Mouse (Mus musculus) midbrain, embryonic 11.5 days (tissue): ENCODE results near the gene Morn4. TPM values are rescaled to one million over a fixed set of nuclear protein-coding genes. Genes with fewer than 3 reads are reported as not detected.
A peak's percentile ranks its signal among the peaks of the same experiment; 100 is the strongest.
"Not testable (repeated sequence)": the region's sequence is repeated elsewhere in the genome, so short reads cannot be mapped to it uniquely, and the experiment has no call there.

Source experiments
- ATAC-seq: fragments of 200-750 bp; cut with Nextera tagmentation; 2 replicates; pipeline ENCODE4 v1.8.0; 2017; ENCODE audit warnings: moderate TSS enrichment, moderate library complexity; ENCODE audit not compliant: low FRiP score
- DNase-seq: peaks from one replicate; pipeline ENCODE4 v3.0.0; 2015; ENCODE audit warnings: low spot score; ENCODE audit errors: missing footprints
- H3K27ac ChIP-seq: fragments of 300-500 bp; sonication (generic); 2 replicates; pipeline ENCODE4 v1.5.1; 2014; ENCODE audit warnings: low read depth, low read length
- H3K27me3 ChIP-seq: fragments of 300-500 bp; sonication (generic); 2 replicates; pipeline ENCODE4 v1.6.1; 2014; ENCODE audit warnings: mild to moderate bottlenecking, low read length, moderate library complexity, mixed read lengths; ENCODE audit not compliant: control insufficient read depth, insufficient read depth
- H3K36me3 ChIP-seq: fragments of 300-500 bp; sonication (generic); 2 replicates; pipeline ENCODE4 v1.6.1; 2014; ENCODE audit warnings: mild to moderate bottlenecking, low read length, moderate library complexity, mixed read lengths; ENCODE audit not compliant: control insufficient read depth, insufficient read depth
- H3K4me1 ChIP-seq: fragments of 300-500 bp; sonication (generic); 2 replicates; pipeline ENCODE4 v1.6.1; 2014; ENCODE audit warnings: low read length; ENCODE audit not compliant: control insufficient read depth, insufficient read depth
- H3K4me2 ChIP-seq: fragments of 300-500 bp; sonication (generic); 2 replicates; pipeline ENCODE4 v1.6.1; 2014; ENCODE audit warnings: mild to moderate bottlenecking, moderate library complexity
- H3K4me3 ChIP-seq: fragments of 300-500 bp; sonication (generic); 2 replicates; pipeline ENCODE4 v1.5.1; 2014; ENCODE audit warnings: low read depth, low read length
- H3K9ac ChIP-seq: fragments of 300-500 bp; sonication (generic); 2 replicates; pipeline ENCODE4 v1.6.1; 2014; ENCODE audit warnings: low read length
- H3K9me3 ChIP-seq: fragments of 300-500 bp; sonication (generic); 2 replicates; pipeline ENCODE4 v1.6.1; 2016; ENCODE audit warnings: low read length; ENCODE audit not compliant: control insufficient read depth
- WGBS: fragments of 180-500 bp; shearing (Covaris S2); extraction: QIAGEN DNeasy Blood & Tissue Kit; methylation state at CpG from one replicate; pipeline ENCODE4 v1.1.7; 2014; 5-methylcytosine and 5-hydroxymethylcytosine counted together
- polyA plus RNA-seq: library from polyadenylated mRNA; unstranded; fragments of >200 nt; fragmentation: Nextera tagmentation; extraction: Ambion mirVana; gene quantifications from 2 replicates; pipeline ENCODE4 v1.2.1, GENCODE M21; 2014

Morn4 gene
- polyA plus RNA-seq, 1 experiment from 2014 or later: 65.1 TPM

- 1% methylated on average over 45 of the region's 52 CpGs for WGBS
- peak overlapping the region; percentile 78 for H3K27ac ChIP-seq
- H3K4me3 ChIP-seq: peak overlapping the region; percentile 94
- no peaks in the 10 kb centered on the region for H3K9me3 ChIP-seq
- ATAC-seq (peak; percentile 76), DNase-seq (peak; percentile 95)
- H3K9ac ChIP-seq: peak overlapping the region; percentile 88
- peak overlapping the region; percentile 78 for H3K4me2 ChIP-seq
- H3K36me3 ChIP-seq: no peaks in the 10 kb centered on the region
- H3K4me1 ChIP-seq: peaks cover 11% of the 10 kb centered on the region
- H3K27me3 ChIP-seq: no peaks in the 10 kb centered on the region
Observed at GRCm38 (mm10) chr19:42090637-42091141, 4.5 kb upstream of the Morn4 start.

DNA sequence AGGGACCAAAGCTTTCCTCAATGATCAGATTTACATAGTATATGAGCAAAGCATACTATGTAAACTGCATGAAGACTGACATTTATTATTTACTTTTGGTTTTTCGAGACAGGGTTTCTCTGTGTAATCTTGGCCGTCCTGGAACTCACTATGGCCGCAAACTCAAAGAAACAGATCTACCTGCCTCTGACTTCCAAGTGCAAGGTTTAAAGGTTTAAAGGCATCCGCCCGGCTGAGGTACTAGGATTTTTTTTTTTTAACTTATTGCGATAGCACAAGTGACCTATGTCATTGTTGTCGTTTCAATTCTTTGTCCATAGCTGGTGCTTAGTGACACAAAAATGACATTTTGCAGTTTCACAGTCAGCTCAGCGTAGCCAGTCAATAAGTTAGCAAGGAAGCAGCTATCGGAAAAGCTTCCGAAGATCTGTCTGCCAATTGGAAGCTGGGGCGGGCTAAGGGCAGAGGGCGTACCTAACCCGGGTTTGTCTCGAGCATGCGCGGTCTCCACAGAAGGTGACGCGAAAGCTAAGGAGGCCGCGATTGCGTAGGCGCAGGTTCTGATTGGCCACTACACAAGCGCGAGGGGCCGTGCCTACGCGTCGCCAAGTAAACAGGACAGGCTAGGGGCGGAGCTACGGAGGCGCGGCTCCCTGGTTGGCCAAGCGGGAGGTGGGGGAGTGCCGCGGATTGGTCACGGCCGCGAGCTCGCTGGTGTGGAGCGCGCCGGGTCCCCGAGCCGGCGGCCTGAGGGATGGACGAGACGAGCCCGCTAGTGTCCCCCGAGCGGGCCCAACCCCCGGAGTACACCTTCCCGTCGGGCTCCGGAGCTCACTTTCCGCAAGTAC lies 3.8 kb upstream of the Morn4 start, which contains the start of gene Pi4k2a:
Gene Pi4k2a (plus strand): TSS at position 723 of the 848 bp plus-strand sequence.
- WGBS: 1% methylated on average over 55 of the region's 55 CpGs
- H3K9me3 ChIP-seq: no peaks in the 10 kb centered on the region
- H3K4me1 ChIP-seq: peaks cover 13% of the 10 kb centered on the region
- H3K4me2 ChIP-seq: peak within 1 kb of the TSS; percentile 78
- H3K4me3 ChIP-seq: peak within 1 kb of the TSS; percentile 94
- H3K27ac ChIP-seq: peak within 1 kb of the TSS; percentile 78
- no peaks in the 10 kb centered on the region for H3K27me3 ChIP-seq
- peak within 1 kb of the TSS; percentile 88 for H3K9ac ChIP-seq
- H3K36me3 ChIP-seq: no peaks in the 10 kb centered on the region
- peak; percentile 99 for DNase-seq
- ATAC-seq: peak; percentile 98

DNA sequence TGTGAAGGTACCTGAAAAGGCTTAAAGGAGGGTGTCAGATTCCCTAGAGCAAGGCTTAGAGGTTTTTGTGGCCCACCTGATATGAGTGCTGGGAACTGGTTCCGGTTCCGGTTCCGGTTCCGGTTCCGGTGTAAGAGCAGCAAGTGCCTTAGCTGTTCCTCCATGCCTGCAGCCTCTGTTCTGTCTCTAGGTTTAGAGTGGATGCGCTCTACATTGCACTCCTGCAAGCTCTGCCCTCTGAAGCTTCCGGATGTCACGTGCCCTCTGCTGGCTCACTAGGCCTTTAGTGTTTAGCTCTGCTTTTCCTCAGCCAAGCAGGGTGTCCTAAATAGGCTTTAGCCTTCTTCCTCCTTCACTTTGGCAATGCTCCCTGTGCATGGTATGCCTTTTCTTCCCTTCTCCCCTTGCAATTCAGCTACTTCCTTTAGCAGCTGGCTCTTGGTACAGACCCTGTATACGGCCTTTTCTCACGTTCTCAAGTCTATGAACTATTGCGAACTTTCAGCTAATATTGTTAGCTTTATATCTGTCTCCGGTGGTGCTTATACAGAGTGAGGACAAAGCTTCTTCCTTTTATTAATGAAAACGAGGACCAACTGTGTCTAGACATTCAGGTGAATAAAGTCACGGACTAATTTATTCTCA lies 3.1 kb upstream of the Morn4 start:
- 21% methylated on average over 14 of the region's 14 CpGs for WGBS
- H3K4me3 ChIP-seq: peak overlapping the region; percentile 94
- peak overlapping the region; percentile 1; the same call in 1 of the 2 replicates for H3K27ac ChIP-seq
- no peaks in the 10 kb centered on the region for H3K36me3 ChIP-seq
- peak; percentile 94 for DNase-seq
- H3K9ac ChIP-seq: no peak overlapping the region
- no peak for ATAC-seq
- H3K27me3 ChIP-seq: no peaks in the 10 kb centered on the region
- H3K4me2 ChIP-seq: peak overlapping the region; percentile 64
- H3K4me1 ChIP-seq: peaks cover 13% of the 10 kb centered on the region
- no peaks in the 10 kb centered on the region for H3K9me3 ChIP-seq

- WGBS: 5% methylated on average over 10 of the region's 10 CpGs
- no peaks in the 10 kb centered on the region for H3K36me3 ChIP-seq
- peak overlapping the region; percentile 90 for H3K4me2 ChIP-seq
- peaks cover 7% of the 10 kb centered on the region; the same call in 1 of the 2 replicates for H3K4me1 ChIP-seq
- H3K27ac ChIP-seq: peak overlapping the region; percentile 45; the same call in 1 of the 2 replicates
- ATAC-seq: no peak
- no peaks in the 10 kb centered on the region for H3K9me3 ChIP-seq
- no peaks in the 10 kb centered on the region for H3K27me3 ChIP-seq
- DNase-seq: peak; percentile 86
- H3K4me3 ChIP-seq: peak overlapping the region; percentile 74
- peak overlapping the region; percentile 85 for H3K9ac ChIP-seq
Observed at GRCm38 (mm10) chr19:42085690-42086089, 467 bp downstream of the Morn4 start.

DNA sequence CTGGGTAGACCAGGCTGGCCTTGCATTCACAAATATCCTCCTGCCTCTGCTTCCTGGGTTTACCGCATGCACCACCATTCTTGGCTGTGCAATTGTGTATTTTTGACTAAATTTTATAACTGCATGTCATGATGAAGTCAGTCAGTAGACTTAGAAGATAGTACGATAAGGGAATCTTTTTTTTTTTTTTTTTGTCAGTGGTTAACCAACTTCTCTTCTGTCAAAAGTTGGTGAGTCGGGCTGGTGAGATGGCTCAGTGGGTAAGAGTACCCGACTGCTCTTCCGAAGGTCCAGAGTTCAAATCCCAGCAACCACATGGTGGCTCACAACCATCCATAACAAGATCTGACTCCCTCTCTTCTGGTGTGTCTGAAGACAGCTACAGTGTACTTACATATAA lies 4.5 kb downstream of the Morn4 start:
- H3K9me3 ChIP-seq, H3K4me2 ChIP-seq, DNase-seq, ATAC-seq, H3K27me3 ChIP-seq, H3K27ac ChIP-seq, H3K9ac ChIP-seq, H3K4me1 ChIP-seq, H3K4me3 ChIP-seq, H3K36me3 ChIP-seq: not testable (repeated sequence)
- 92% methylated on average over 5 of the region's 5 CpGs for WGBS

DNA sequence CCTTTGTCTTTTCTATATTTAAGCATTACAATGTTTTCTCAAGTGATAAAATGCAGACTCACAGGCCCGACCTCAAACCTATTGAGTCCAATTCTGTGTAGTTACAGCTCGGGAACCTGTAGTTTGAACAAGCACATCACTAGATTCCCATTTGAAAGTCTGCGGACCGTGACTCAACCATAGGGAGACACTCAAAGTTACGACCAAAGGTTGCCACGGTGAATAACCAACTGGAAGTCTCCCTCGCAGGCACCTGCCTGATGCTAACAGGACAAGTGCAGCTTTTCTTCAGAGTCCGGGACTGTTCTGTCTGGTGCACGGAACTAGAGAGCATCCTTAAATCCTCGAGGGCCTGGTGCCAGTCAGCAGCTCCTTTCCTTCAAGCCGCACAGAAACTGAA lies 5.7 kb downstream of the Morn4 start:
- Histone ChIP-seq H3K27me3 (no peaks in the 10 kb centered on the region), H3K4me2 (no peak overlapping the region), H3K27ac (no peak overlapping the region), H3K4me1 (peaks cover 1% of the 10 kb centered on the region; the same call in 1 of the 2 replicates), H3K9me3 (no peaks in the 10 kb centered on the region), H3K9ac (no peak overlapping the region), H3K36me3 (peaks cover 6% of the 10 kb centered on the region; the same call in 1 of the 2 replicates), H3K4me3 (no peak overlapping the region)
- DNase-seq (no peak), ATAC-seq (no peak)
- 80% methylated on average over 11 of the region's 11 CpGs for WGBS

GRCm38 (mm10) chr19:42079950-42080349 lies 6.2 kb downstream of the Morn4 start:
- peaks cover 8% of the 10 kb centered on the region; the same call in 1 of the 2 replicates for H3K36me3 ChIP-seq
- no peaks in the 10 kb centered on the region for H3K9me3 ChIP-seq
- H3K4me1 ChIP-seq: no peaks in the 10 kb centered on the region
- no peak overlapping the region for H3K9ac ChIP-seq
- H3K27me3 ChIP-seq: no peaks in the 10 kb centered on the region
- ATAC-seq (no peak), DNase-seq (no peak)
- no peak overlapping the region for H3K4me2 ChIP-seq
- H3K4me3 ChIP-seq: no peak overlapping the region
- 76% methylated on average over 5 of the region's 5 CpGs for WGBS
- H3K27ac ChIP-seq: no peak overlapping the region

- Histone ChIP-seq H3K9me3 (no peaks in the 10 kb centered on the region), H3K27ac (no peak overlapping the region), H3K4me1 (no peaks in the 10 kb centered on the region), H3K36me3 (peaks cover 8% of the 10 kb centered on the region; the same call in 1 of the 2 replicates), H3K4me3 (no peak overlapping the region), H3K27me3 (no peaks in the 10 kb centered on the region), H3K9ac (no peak overlapping the region), H3K4me2 (no peak overlapping the region)
- WGBS: 94% methylated on average over 12 of the region's 12 CpGs
- DNase-seq (no peak), ATAC-seq (no peak)
Observed at GRCm38 (mm10) chr19:42079006-42079405, 7.2 kb downstream of the Morn4 start.

DNA sequence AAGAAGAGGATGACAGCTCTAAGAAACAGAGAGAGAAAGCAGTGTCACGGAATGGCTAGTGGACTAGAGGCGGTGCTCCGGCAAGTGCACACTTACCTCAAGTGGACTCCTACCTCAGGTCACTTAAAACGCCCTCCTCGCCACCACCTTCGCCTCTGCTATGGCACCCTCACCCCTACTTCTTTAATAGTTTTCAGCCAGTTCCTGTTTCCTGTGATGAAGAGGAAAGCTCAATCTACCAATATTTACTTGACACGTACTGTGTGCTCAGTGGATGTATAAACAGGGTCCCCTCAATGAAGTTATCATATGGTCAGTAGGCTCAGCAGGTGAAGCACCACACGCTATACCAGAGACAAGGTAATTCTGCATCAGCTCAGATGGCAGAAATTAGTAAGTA lies 7.6 kb downstream of the Morn4 start:
- Histone ChIP-seq H3K9me3 (no peaks in the 10 kb centered on the region), H3K9ac (no peak overlapping the region), H3K27ac (no peak overlapping the region), H3K4me3 (no peak overlapping the region), H3K36me3 (peaks cover 8% of the 10 kb centered on the region; the same call in 1 of the 2 replicates), H3K27me3 (no peaks in the 10 kb centered on the region), H3K4me1 (no peaks in the 10 kb centered on the region), H3K4me2 (no peak overlapping the region)
- 94% methylated on average over 8 of the region's 8 CpGs for WGBS
- no peak for DNase-seq
- no peak for ATAC-seq
